Mouse (Mus musculus) forebrain, embryonic 13.5 days (tissue): ENCODE measurements around the gene St6galnac3. TPM values are rescaled to one million over a fixed set of nuclear protein-coding genes. Genes with fewer than 3 reads are reported as not detected.
A peak's percentile ranks its signal among the peaks of the same experiment; 100 is the strongest.

Experiments used
- ATAC-seq: fragments of 200-750 bp; cut with Nextera tagmentation; 2 replicates; pipeline ENCODE4 v1.8.0; 2017
- H3K27ac ChIP-seq: fragments of 300-500 bp; sonication (generic); 2 replicates; pipeline ENCODE4 v1.5.1; 2015; ENCODE audit warnings: inconsistent platforms, mild to moderate bottlenecking, moderate library complexity
- H3K27me3 ChIP-seq: fragments of 300-500 bp; sonication (generic); 2 replicates; pipeline ENCODE4 v1.6.1; 2015; ENCODE audit warnings: mild to moderate bottlenecking, inconsistent platforms
- H3K36me3 ChIP-seq: fragments of 300-500 bp; sonication (generic); 2 replicates; pipeline ENCODE4 v1.6.1; 2015; ENCODE audit warnings: mild to moderate bottlenecking, inconsistent platforms; ENCODE audit not compliant: poor library complexity, severe bottlenecking
- H3K4me1 ChIP-seq: fragments of 300-500 bp; sonication (generic); 2 replicates; pipeline ENCODE4 v1.6.1; 2015; ENCODE audit warnings: inconsistent platforms
- H3K4me2 ChIP-seq: fragments of 300-500 bp; sonication (generic); 2 replicates; pipeline ENCODE4 v1.6.1; 2015; ENCODE audit warnings: inconsistent platforms, mild to moderate bottlenecking, moderate library complexity
- H3K4me3 ChIP-seq: fragments of 300-500 bp; sonication (generic); 2 replicates; pipeline ENCODE4 v1.5.1; 2015; ENCODE audit warnings: mild to moderate bottlenecking, inconsistent platforms
- H3K9ac ChIP-seq: fragments of 300-500 bp; sonication (generic); 2 replicates; pipeline ENCODE4 v1.6.1; 2015; ENCODE audit warnings: mild to moderate bottlenecking, inconsistent platforms
- H3K9me3 ChIP-seq: fragments of 300-500 bp; sonication (generic); replicated peaks from 2 replicates; pipeline ENCODE4 v1.6.1; 2016; ENCODE audit warnings: inconsistent platforms
- WGBS: fragments of 180-500 bp; shearing (Covaris S2); methylation state at CpG from one replicate; pipeline ENCODE4 v1.1.7; 2015; 5-methylcytosine and 5-hydroxymethylcytosine counted together
- polyA plus RNA-seq: library from polyadenylated mRNA; unstranded; fragments of >200 nt; fragmentation: Nextera tagmentation; extraction: Ambion mirVana; gene quantifications from 2 replicates; pipeline ENCODE4 v1.2.1, GENCODE M21; 2015

St6galnac3 gene
- polyA plus RNA-seq, 1 experiment from 2014 or later: 20.7 TPM

DNA sequence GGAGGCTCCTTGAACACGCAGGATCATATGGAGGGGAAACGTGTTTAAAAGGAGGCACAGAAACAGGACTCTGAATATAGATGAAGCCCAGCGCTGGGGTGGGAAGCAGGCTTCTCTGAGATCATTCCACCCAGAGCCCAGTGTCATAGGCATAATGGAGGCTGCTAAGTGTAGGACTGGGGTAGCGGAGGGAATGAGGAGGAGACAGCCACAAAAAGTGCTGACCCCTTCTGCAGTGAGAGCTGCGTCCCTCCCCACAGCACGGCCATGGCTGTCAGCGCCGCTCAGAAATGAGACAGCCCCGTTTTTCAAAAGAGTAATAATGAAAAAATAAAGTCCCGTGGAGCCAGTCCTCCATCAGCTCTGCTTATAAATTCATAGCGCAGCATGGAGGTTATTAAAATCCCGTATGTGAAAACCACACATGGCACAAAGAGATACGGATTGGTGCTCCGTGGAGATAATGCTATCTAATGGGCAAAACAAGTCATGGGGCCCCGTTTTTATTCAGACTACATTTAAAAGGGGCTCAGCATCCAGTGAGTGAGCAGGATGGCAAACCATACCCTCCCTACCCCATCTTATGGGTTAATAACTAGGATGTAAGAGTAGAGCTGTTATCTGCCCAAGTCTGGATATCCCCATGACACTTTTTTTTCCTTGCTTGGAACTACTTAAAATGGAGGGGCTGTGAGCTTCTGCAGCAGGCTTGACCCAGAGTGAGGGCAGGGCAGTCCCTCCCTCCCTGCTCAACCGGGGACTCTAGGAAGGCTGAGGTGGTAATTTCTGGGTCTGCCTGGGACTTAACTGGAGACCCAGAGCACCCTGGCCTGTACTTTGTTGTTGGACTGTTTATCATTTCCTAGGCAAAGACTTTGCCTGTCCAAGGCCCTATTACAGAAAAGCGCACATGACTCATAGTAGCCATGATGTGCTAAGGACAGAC is 288.6 kb downstream of the St6galnac3 start:
- no peak overlapping the region for H3K27ac ChIP-seq
- H3K9me3 ChIP-seq: no peaks in the 10 kb centered on the region
- no peaks in the 10 kb centered on the region for H3K36me3 ChIP-seq
- no peak overlapping the region for H3K4me2 ChIP-seq
- peaks cover 14% of the 10 kb centered on the region; the same call in 1 of the 2 replicates for H3K4me1 ChIP-seq
- peak; percentile 30; the same call in 1 of the 2 replicates for ATAC-seq
- no peaks in the 10 kb centered on the region for H3K27me3 ChIP-seq
- no peak overlapping the region for H3K9ac ChIP-seq
- 70% methylated on average over 17 of the region's 17 CpGs for WGBS
- H3K4me3 ChIP-seq: no peak overlapping the region

DNA sequence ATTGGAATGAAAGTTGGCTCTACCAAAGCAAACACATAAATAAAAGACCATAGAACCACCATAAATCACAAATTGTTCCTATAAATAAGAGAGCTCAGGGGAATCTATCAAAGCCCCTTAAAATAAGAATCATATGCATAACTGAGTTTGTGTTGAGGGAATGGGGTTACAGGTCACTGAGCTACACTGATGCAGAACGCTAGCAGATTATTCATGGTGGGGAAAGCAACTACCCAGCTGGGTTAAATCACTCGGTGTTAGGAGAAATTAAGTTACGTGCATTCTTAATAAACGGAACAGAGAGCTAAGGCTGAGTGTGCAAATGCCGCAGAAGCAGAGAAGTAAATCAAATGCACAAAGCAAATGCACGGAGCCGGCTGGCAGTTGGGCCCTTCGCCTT is 292.0 kb downstream of the St6galnac3 start:
- Histone ChIP-seq H3K4me2 (no peak overlapping the region), H3K27ac (no peak overlapping the region), H3K36me3 (no peaks in the 10 kb centered on the region), H3K9ac (no peak overlapping the region), H3K9me3 (no peaks in the 10 kb centered on the region), H3K4me1 (peaks cover 27% of the 10 kb centered on the region), H3K4me3 (no peak overlapping the region), H3K27me3 (no peaks in the 10 kb centered on the region)
- 76% methylated on average over 8 of the region's 8 CpGs for WGBS
- no peak for ATAC-seq

DNA sequence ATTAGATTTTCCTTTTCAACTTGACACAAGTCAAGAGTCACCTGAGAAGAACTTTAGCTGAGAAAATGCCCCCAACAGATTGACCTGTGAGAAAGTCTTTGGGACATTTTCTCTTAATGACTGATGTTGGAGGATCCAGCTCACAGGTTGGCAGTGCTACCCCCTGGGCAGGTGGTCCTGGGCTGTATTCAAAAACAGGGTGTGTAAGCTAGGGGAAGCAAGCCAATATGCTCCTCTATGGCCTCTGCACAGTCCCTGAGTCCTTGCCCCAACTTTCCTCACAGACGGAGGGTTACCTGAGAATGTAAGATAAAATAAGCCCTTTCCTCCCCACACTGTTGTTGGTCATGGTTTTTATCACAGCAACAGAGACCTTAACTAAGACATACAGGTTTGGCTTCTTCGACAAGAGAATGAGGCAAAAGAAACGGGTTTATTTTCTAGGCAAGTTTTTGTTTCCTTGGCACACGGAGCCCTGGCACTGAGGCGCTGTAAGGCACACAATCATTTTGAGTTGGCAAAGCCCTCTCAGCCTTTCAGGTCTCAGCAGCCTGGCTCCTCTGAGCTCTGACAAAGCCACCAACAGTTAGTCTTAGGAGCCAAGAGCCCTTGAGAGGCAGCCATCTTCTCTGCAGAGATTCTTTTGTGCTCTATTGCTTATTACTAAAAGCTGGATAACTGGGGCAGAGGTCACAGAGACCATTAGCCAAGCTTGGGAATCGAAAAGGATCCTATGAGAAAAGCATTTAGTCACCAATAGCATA is 292.7 kb downstream of the St6galnac3 start:
- Histone ChIP-seq H3K9me3 (no peaks in the 10 kb centered on the region), H3K9ac (no peak overlapping the region), H3K4me1 (peaks cover 27% of the 10 kb centered on the region), H3K36me3 (no peaks in the 10 kb centered on the region), H3K4me3 (no peak overlapping the region), H3K4me2 (no peak overlapping the region), H3K27ac (0 out of 2 replicates have a peak overlapping the region, but pooled peaks have one; percentile 7), H3K27me3 (no peaks in the 10 kb centered on the region)
- WGBS: 71% methylated on average over 6 of the region's 6 CpGs
- ATAC-seq: no peak

DNA sequence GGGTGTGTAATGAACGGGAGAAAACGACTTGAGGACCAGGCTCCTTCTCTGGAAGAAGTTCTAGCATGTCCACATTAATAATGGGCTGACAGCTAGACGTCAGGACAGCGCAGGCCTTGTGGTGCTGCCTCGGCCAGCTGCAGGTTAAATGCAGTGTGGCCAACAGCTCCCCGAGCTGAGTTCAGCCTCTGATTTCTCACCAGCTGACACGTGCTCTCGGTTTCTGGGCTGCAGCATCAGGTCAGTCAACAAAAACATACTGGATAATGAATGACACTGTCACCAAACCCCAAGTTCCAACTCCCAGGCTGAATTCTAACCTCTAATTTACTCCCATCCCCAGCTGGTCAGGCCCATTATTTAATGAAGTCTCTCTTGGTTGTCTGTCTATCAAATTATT is 295.1 kb downstream of the St6galnac3 start:
- no peak overlapping the region for H3K9ac ChIP-seq
- H3K27ac ChIP-seq: no peak overlapping the region
- H3K4me2 ChIP-seq: no peak overlapping the region
- WGBS: 51% methylated on average over 8 of the region's 8 CpGs
- no peaks in the 10 kb centered on the region for H3K36me3 ChIP-seq
- H3K9me3 ChIP-seq: no peaks in the 10 kb centered on the region
- no peak overlapping the region for H3K4me3 ChIP-seq
- peak; percentile 71 for ATAC-seq
- H3K27me3 ChIP-seq: no peaks in the 10 kb centered on the region
- peaks cover 21% of the 10 kb centered on the region for H3K4me1 ChIP-seq

DNA sequence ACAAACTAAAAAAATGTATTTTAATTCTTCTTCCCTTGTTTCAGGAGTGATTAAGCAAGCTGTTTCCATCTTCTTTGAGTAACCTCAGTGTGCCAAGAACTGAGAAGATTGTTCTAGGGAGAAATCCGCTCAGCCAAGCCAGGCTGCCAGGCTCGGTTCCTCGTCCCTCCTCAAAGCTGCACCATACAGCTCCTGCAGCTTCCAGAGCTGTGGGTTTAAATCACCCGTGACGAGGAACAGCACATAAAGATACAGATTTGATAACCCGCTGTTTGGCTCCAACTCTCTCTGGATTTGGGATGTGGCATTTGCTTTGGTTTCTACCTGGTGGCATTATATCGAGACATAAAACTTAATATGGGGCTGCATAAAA is 303.1 kb downstream of the St6galnac3 start:
- Histone ChIP-seq H3K27ac (no peak overlapping the region), H3K9ac (no peak overlapping the region), H3K4me1 (peaks cover 13% of the 10 kb centered on the region), H3K27me3 (no peaks in the 10 kb centered on the region), H3K4me2 (no peak overlapping the region), H3K9me3 (no peaks in the 10 kb centered on the region), H3K4me3 (no peak overlapping the region), H3K36me3 (no peaks in the 10 kb centered on the region)
- 65% methylated on average over 7 of the region's 7 CpGs for WGBS
- no peak for ATAC-seq

DNA sequence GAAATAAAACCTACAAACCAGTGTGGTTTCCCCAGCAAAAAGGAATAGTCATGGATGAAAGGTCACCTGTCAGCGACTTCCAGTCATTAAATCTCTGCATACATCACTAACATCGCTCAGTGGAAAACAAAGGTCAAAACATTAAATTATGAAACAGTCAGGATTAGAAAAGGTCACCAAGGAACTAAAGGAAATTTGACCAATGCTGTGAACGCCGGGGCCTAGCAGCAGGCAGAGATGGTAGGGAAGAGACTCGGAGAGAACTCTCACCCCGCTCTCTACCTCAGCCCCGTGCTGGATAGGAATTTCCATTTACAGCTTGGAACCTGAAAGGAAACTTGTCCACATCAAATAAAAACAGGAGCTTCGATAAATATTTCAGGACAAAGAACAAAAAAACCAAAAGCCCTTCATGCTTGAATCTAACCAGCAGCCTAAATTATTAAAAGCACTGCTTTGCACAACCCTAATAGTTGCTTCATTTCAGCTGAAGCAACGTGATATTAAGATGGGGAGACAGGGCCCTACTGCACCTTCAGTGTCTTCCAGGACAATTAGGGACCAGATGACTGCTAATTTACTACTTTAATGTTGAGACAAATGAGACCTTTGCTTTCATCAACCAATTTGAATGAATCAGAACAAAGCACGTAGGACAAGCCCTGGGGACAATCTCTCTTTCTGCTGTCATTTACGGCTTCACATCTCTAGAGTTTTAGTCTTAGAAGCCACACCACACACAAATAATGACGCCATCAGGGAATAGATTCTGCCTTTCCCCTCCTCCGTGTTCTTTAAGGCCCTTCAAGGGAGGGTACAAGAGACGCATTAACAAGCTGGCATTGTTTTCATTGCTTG is 303.7 kb downstream of the St6galnac3 start:
- H3K9me3 ChIP-seq: no peaks in the 10 kb centered on the region
- H3K4me3 ChIP-seq: no peak overlapping the region
- no peak overlapping the region; the same call in 1 of the 2 replicates for H3K27ac ChIP-seq
- 0 out of 2 replicates have a peak, but pooled peaks have one; percentile 21 for ATAC-seq
- H3K4me2 ChIP-seq: no peak overlapping the region
- no peaks in the 10 kb centered on the region for H3K27me3 ChIP-seq
- H3K9ac ChIP-seq: no peak overlapping the region
- H3K36me3 ChIP-seq: no peaks in the 10 kb centered on the region
- H3K4me1 ChIP-seq: peaks cover 18% of the 10 kb centered on the region
- WGBS: 53% methylated on average over 14 of the region's 14 CpGs

DNA sequence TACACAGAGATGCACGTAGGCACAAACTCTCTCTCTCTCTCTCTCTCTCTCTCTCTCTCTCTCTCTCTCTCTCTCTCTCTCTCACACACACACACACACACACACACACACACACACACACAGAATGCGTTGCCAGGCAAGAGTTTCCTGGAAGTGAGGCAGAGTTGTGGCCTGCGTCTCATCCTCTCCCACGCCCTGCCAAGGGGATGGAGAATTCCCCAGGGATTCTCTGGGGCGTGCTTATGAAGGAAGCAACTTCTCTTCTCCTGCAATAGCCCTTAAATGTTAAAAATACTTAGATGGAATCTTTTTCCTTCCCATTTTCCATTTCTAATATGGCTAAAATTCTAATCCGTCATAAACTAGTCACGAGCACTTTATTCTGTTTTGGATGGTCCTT is 305.6 kb downstream of the St6galnac3 start:
- Histone ChIP-seq H3K4me2 (no peak overlapping the region), H3K36me3 (no peaks in the 10 kb centered on the region), H3K4me3 (no peak overlapping the region), H3K27ac (no peak overlapping the region), H3K9ac (no peak overlapping the region), H3K4me1 (peaks cover 18% of the 10 kb centered on the region), H3K27me3 (no peaks in the 10 kb centered on the region), H3K9me3 (no peaks in the 10 kb centered on the region)
- 93% methylated on average over 7 of the region's 7 CpGs for WGBS
- ATAC-seq: no peak

DNA sequence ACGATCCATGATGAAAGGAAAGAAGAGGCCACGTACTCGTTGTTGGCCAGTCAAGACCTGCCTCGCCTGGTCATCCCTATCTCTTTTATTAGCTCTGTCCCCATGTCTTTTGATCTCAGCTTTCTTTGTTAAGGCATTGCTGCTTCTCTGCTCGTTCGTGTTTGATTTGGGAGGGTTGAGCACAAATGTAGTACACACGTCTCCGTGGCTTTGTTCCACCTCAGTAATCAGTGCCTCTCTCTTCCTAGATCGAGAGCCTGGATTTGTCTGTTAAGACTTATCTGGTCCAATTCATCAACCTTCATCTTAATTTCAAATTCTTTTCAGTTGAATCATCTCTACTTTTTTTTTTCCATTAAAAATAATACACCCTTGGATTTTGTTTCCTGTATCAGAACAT is 308.0 kb downstream of the St6galnac3 start:
- Histone ChIP-seq H3K9ac (no peak overlapping the region), H3K4me3 (no peak overlapping the region), H3K4me2 (no peak overlapping the region), H3K27me3 (no peaks in the 10 kb centered on the region), H3K4me1 (peaks cover 16% of the 10 kb centered on the region), H3K9me3 (no peaks in the 10 kb centered on the region), H3K36me3 (no peaks in the 10 kb centered on the region), H3K27ac (no peak overlapping the region; the same call in 1 of the 2 replicates)
- WGBS: 48% methylated on average over 9 of the region's 9 CpGs
- ATAC-seq: no peak

DNA sequence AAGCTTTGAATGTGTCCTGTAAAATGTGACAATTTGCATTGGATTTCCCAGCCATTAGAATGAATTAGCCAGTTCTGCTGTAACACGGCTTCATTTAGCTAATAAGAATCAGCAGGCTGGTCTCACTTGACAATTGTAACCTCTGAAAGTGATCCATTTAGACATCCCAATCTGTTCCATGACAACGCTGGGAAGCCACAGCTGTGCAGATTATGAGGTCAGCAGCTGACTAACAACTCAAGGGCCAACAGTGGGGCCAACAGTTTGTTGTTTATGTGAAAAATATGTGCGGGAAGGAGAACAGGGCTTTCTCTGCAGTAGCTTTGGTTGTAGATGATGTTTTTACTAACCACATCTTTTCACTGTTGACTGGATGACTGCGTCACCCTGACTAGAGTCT is 308.6 kb downstream of the St6galnac3 start:
- H3K36me3 ChIP-seq: no peaks in the 10 kb centered on the region
- no peaks in the 10 kb centered on the region for H3K27me3 ChIP-seq
- ATAC-seq: no peak
- H3K4me3 ChIP-seq: no peak overlapping the region
- H3K4me1 ChIP-seq: peaks cover 10% of the 10 kb centered on the region
- no peak overlapping the region for H3K4me2 ChIP-seq
- 82% methylated on average over 4 of the region's 4 CpGs for WGBS
- no peak overlapping the region; the same call in 1 of the 2 replicates for H3K27ac ChIP-seq
- H3K9ac ChIP-seq: no peak overlapping the region
- no peaks in the 10 kb centered on the region for H3K9me3 ChIP-seq

DNA sequence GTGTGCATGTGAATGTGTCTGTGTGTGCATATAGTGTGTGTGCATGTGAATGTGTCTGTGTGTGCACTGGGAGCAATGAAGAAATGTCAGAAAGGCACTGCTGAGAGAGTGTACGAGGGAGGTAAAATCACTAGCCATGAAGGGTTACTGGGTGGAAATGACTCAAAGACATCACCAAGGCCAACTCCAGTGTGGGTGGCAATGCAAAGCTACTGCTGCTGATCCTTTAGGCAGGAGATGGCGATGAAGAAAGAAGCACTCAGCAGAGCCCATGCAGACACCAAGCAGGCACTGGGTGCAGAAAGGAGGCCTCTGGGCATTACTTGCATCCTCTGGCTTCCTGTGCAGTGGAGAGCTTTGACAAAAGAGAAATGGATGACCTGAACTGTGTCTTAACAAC is 310.8 kb downstream of the St6galnac3 start:
- no peak for ATAC-seq
- Histone ChIP-seq H3K4me2 (no peak overlapping the region), H3K4me3 (no peak overlapping the region), H3K36me3 (no peaks in the 10 kb centered on the region), H3K4me1 (peaks cover 5% of the 10 kb centered on the region; the same call in 1 of the 2 replicates), H3K27me3 (no peaks in the 10 kb centered on the region), H3K9ac (no peak overlapping the region), H3K9me3 (no peaks in the 10 kb centered on the region), H3K27ac (no peak overlapping the region)
- 92% methylated on average over 2 of the region's 2 CpGs for WGBS

DNA sequence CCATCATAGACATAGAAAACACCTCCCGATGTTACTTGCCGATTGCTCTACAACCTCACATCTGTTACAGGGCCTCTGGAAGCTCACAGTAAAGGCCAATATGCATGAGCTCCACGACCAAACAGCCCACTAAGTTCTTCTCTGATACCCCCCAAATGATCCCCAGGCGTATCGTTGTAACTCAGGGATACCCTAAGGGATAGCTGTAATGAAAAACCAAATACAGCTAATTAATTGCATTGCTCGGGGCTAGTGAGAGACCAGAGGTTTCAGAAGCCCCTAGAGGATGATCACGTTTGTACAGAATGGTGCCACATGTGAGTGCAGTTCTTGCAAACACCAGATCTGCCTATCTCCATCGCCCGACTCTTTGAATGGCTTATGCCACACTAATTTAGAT is 315.7 kb downstream of the St6galnac3 start:
- 79% methylated on average over 9 of the region's 9 CpGs for WGBS
- H3K4me2 ChIP-seq: no peak overlapping the region
- no peaks in the 10 kb centered on the region for H3K9me3 ChIP-seq
- H3K27ac ChIP-seq: no peak overlapping the region
- H3K9ac ChIP-seq: no peak overlapping the region
- ATAC-seq: no peak
- no peak overlapping the region for H3K4me3 ChIP-seq
- no peaks in the 10 kb centered on the region for H3K36me3 ChIP-seq
- peaks cover 10% of the 10 kb centered on the region for H3K4me1 ChIP-seq
- no peaks in the 10 kb centered on the region for H3K27me3 ChIP-seq
